Mouse (Mus musculus) gonadal fat pad, adult 2 months (tissue): ENCODE data around the gene Lhx8. TPM values are rescaled to one million over a fixed set of nuclear protein-coding genes. Genes with fewer than 3 reads are reported as not detected.

Experiments used
- DNase-seq: peaks from one replicate; pipeline ENCODE4 v3.0.0-alpha.2; 2012; ENCODE audit warnings: low read depth
- polyA plus RNA-seq: library from polyadenylated mRNA; depleted of rRNA; stranded (reverse); fragments of >200 nt; gene quantifications from 2 replicates; pipeline ENCODE4 v1.2.3, GENCODE M21; 2012

The Lhx8 gene
- polyA plus RNA-seq, 1 experiment: 0.12 TPM

GRCm38 (mm10) chr3:154321921-154322574 is 8.4 kb downstream of the Lhx8 start:
- no peak for DNase-seq

DNA sequence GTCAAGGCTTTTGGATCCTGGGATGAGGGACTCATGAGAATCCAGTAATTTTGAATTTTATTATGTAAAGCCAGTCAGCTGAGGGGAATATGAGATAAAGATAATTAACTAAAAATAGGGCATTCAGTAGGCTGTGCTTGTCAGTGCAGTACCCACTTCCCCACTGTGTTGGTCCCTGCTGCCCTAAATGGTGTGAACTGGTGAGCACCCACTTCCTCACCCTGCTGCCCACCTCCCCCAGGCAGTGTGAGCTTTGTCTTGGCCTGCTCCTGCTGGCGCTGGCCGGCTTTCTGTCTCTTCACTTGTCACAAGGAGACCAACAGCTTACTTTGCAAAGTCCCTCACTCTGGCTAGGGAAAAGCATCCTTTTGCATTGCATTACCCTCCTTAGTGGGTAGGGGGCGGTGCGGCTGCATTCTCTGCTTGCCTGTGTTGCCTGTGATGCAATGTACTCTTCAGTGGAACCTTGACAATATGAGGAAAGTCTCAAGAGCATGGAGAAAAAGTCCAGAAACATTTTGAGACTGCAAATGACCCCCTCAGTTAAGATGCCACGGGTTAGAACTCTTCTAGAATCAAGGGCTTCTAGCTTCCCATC is 12.7 kb downstream of the Lhx8 start:
- no peak for DNase-seq

DNA sequence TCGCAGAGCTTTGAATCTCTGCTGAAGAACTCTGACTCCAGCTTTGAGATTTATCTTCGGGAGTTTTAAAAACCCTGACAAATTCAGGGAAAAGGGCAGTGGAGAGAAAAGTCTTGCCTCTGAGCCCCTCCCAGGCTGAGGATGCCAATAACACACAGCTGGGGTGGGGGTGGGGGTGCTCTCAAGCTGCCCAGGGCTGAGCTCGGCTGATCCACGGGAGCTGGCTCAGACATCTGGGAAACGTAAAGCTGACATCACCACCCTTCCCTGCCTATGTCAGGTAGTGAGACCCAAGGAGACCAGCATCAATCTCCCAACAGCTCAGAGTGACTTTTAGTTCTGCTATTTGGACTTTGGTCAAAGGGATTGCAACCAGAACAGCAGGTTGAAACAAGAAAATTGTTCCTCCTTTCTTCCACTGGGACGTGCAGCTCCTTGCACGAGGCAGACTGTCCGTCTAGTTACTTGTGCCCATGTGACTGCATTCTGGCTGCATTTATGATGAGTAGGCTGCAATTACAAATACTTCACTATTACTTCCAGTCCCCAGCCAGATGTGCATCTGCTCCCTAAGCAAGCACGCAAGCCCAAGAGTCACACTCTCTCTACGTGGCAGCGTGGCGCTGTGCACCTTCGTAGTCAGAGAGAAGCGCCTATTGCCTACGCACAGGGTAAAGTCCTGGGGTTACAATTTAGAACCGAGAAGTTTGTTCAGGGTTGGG is 25.1 kb downstream of the Lhx8 start:
- no peak for DNase-seq

DNA sequence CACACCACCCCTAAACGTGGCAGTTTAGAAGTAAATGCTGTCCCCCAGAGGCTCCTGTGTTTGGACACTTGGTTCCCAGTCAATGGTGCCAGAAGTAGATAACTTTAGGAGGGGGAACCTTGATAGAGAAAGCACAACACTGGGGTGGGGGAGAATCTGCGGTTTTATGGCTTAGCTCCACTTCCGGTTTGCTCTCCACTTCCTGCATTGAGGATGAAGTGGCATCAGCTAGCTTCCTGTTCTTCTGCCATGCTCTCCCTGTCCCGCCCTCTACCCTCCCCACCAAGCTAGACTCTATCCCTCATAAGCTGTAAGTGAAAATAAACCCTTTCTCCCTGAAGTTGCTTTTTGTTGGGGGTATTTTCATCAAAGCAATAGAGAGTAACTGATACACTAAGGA is 29.4 kb downstream of the Lhx8 start:
- DNase-seq: no peak

GRCm38 (mm10) chr3:154300006-154300405 is 30.5 kb downstream of the Lhx8 start:
- DNase-seq: no peak

DNA sequence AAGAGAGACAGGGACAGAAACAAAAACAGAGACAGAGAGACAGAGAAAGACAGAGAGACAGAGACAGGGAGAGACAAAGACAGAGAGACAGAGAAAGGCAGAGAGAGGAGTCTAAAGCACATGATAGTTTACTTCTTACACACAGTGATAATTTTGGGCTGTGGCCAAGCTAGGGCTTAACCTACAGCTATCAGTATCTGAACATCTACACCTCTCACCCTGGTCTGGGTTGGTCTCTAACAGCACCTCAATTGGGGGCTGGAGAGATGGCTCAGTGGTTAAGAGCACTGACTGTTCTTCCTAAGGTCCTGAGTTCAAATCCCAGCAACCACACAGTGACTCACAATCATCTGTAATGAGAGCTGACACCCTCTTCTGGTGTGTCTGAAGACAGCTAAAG is 32.0 kb downstream of the Lhx8 start:
- no peak for DNase-seq

DNA sequence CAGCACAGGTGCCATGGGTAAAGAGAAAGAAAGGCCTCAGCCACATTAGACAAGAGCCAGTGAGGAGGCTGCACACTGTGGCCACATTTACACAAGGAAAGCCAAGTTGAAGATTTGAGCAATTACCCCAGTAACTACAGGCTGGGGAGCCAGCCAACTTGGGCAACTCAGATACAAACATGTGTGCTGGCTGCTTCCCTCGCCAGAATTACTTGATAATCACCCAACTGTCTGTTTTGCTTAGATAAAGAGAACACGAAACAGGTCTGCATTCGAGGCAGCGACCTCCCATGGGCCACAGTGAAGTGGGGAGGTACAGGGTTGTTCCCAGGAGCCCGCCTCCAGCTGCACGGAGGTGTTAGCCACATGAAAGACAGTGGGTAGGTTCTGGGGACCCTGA is 33.0 kb downstream of the Lhx8 start:
- DNase-seq: no peak

- DNase-seq: no peak
Observed at GRCm38 (mm10) chr3:154294924-154295834, 35.3 kb downstream of the Lhx8 start.

DNA sequence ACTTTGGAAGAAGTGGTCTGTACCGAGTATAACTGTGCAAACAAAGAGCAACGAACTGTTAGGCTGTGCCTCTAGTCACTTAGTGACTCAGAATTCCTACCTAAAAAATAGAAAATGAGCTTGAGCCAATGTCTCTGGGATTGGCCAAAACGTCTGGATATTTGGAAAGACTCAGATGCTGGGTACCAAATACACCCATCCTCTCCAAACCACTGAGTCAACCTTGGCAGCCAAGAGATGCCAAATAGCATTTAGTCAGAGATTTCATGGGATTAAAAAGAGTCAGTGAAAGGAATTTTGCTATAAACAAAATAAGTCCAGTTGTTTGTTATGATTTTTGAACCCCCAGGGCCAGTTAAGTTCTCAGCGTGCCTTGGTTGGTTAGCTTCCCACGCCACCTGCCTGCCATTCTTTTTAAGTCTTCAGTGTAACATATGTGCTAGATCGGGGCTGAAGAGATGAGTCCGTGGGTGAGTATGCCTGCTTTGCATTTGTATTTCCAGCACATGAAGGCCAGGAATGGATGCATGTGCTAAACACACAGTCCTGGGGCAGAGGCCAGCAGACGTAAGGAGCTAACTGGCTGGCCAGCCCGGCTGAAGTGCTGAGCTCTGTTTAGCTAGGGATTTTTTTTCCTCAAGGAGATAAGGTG is 36.5 kb downstream of the Lhx8 start:
- DNase-seq: no peak

GRCm38 (mm10) chr3:154292126-154292525 is 38.3 kb downstream of the Lhx8 start:
- no peak for DNase-seq

DNA sequence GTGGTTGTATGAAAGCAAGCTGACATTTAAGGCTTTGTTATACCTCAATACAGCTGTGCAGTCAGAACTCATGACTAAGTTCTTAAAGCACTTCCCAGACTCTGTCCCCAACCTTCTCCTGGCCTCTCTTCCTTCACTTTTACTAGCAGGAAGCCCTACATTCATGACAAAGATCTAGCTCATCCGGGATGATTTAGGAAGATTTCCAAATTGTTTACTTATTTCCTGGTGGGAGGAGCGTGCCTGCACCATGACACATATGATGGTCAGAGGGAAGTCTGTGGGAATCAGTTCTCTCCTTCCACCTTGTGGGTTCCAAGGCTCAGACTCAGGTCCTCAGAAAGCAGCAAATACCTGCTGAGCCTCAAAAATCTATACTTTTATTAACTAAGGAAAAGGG is 40.1 kb downstream of the Lhx8 start:
- DNase-seq: no peak

DNA sequence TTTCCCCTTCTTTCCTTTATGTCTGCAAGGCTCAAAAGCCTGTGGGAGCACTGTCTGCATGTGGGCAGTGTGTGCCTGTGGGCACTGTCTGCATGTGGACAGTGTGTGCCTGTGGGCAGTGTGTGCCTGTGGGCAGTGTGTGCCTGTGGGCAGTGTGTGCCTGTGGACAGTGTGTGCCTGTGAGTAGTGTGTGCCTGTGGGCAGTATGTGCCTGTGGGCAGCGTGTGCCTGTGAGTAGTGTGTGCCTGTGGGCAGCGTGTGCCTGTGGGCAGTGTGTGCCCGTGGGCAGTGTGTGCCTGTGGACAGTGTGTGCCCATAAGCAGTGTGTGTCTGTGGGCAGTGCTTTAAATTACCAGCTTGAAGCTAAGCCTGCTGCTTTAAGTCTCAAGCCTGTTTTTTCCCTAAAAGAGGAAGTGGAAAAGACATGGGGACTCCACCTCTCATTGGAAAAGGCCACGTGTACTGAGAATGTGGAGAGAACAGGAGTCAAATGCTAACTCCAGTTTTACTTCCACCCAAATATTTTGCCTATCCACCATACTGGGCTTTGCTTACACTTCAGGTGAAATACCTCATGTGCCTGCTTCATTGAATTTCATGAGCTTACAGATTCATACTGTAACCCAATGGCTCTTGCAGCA is 41.9 kb downstream of the Lhx8 start:
- DNase-seq: no peak

DNA sequence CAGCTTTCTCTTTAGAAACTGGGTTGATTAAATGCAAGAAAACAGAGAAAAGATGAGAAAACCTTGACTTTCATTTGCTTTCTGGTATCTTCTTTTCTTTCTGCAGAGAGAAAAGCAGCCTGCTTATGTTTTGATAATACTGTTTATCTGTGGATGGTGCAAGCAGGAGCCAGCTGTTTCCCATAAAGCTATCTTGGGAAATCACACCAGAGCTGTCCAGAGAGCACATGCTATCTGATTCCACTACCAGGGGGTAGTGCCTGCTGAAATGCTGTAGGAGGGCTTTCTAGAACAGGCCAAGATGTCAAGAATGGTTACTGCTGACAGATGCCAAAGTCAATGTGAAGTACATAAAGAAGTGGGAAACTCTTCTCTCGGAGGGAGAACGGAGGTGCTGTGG is 43.2 kb downstream of the Lhx8 start:
- no peak for DNase-seq

- no peak for DNase-seq
Observed at GRCm38 (mm10) chr3:154285351-154285750, 45.1 kb downstream of the Lhx8 start.

GRCm38 (mm10) chr3:154284260-154284659 is 46.2 kb downstream of the Lhx8 start:
- no peak for DNase-seq

- DNase-seq: no peak
Observed at GRCm38 (mm10) chr3:154274681-154275080, 55.8 kb downstream of the Lhx8 start.

DNA sequence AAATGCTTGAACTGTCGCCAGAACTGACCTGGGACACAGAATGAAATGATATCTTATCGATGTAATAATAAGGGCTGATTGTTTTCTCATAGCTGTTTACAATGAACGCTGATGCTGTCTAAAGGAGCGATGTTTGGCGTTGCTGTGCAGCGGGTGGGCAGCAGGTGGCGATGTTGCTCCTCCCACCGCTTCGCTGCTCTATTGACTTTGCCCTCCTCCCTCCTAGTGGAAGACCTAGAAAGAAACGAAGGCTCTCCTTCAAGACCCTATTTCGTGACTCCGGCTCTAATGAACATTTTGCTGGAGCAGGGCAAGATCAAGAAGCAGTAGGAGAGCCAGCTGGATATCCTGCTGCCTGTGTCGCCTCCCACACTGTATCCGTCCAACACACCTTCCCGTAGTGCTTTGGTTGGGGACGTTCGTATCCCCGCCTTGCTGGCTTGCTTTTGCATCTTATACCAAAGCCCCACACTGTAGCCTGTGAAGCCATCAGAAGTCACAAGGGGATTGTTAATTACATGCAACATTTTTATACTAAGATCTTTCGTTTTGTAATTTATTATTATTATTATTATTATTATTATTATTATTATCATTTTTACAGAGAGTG is 60.6 kb downstream of the Lhx8 start:
- DNase-seq: no peak

GRCm38 (mm10) chr3:154268313-154268712 is 62.1 kb downstream of the Lhx8 start:
- no peak for DNase-seq

DNA sequence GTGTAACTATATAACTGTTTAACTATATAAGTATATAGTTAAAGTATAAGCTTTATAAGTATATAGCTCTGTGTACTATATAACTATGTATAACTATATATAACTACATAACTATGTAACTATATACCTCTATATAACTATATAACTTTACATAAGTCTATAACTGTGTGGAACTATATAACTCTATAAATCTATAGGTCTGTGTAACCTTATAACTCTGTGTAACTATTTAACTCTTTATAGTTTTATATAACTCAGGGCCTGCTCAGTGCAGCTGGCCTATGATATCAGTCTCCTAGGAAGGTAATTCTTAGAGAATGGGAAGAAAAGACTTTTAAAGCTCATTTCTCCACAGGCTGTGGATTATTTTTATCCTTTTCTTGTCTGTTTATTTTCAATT is 73.1 kb downstream of the Lhx8 start:
- DNase-seq: no peak
